Mouse (Mus musculus) stomach, embryonic 16.5 days (tissue): ENCODE data around the gene Tmc6. TPM values are rescaled to one million over a fixed set of nuclear protein-coding genes. Genes with fewer than 3 reads are reported as not detected.
"Not testable (repeated sequence)": the region's sequence is repeated elsewhere in the genome, so short reads cannot be mapped to it uniquely, and the experiment has no call there.

Experiments used
- ATAC-seq: fragments of 200-750 bp; cut with Nextera tagmentation; 2 replicates; pipeline ENCODE4 v1.8.0; 2017; ENCODE audit warnings: moderate number of reproducible peaks, moderate TSS enrichment; ENCODE audit not compliant: insufficient read depth, low FRiP score
- H3K27ac ChIP-seq: fragments of 300-500 bp; sonication (generic); 2 replicates; pipeline ENCODE4 v1.5.1; 2014; ENCODE audit warnings: low read length
- H3K27me3 ChIP-seq: fragments of 300-500 bp; sonication (generic); 2 replicates; pipeline ENCODE4 v1.6.1; 2014; ENCODE audit warnings: low read length, control low read depth, mixed read lengths; ENCODE audit not compliant: control insufficient read depth, insufficient read depth
- H3K36me3 ChIP-seq: fragments of 300-500 bp; sonication (generic); 2 replicates; pipeline ENCODE4 v1.6.1; 2014; ENCODE audit warnings: low read length; ENCODE audit not compliant: control insufficient read depth, insufficient read depth
- H3K4me1 ChIP-seq: fragments of 300-500 bp; sonication (generic); 2 replicates; pipeline ENCODE4 v1.6.1; 2014; ENCODE audit warnings: low read length, control low read depth, mixed read lengths; ENCODE audit not compliant: control insufficient read depth, insufficient read depth
- H3K4me2 ChIP-seq: fragments of 300-500 bp; sonication (generic); 2 replicates; pipeline ENCODE4 v1.6.1; 2014; ENCODE audit warnings: low read depth, low read length, mixed read lengths
- H3K4me3 ChIP-seq: fragments of 300-500 bp; sonication (generic); replicated peaks from 2 replicates; pipeline ENCODE4 v1.5.1; 2014; ENCODE audit warnings: mild to moderate bottlenecking, low read length
- H3K9ac ChIP-seq: fragments of 300-500 bp; sonication (generic); 2 replicates; pipeline ENCODE4 v1.6.1; 2014; ENCODE audit warnings: low read length
- H3K9me3 ChIP-seq: fragments of 300-500 bp; sonication (generic); replicated peaks from 2 replicates; pipeline ENCODE4 v1.6.1; 2016; ENCODE audit warnings: low read length, control low read depth; ENCODE audit not compliant: control insufficient read depth
- WGBS: fragments of 180-500 bp; shearing (Covaris S2); extraction: QIAGEN DNeasy Blood & Tissue Kit; methylation state at CpG from one replicate; pipeline ENCODE4 v1.1.7; 2014; 5-methylcytosine and 5-hydroxymethylcytosine counted together
- polyA plus RNA-seq: library from polyadenylated mRNA; unstranded; fragments of >200 nt; fragmentation: Nextera tagmentation; extraction: Ambion mirVana; gene quantifications from 2 replicates; pipeline ENCODE4 v1.2.1, GENCODE M21; 2015

The Tmc6 gene
- polyA plus RNA-seq, 1 experiment from 2014 or later, result 31.6 TPM

GRCm38 (mm10) chr11:117815850-117816249 lies 33.9 kb upstream of the Tmc6 start:
- not testable (repeated sequence) for H3K9me3 ChIP-seq, H3K4me2 ChIP-seq, H3K9ac ChIP-seq, ATAC-seq, H3K27me3 ChIP-seq, H3K4me3 ChIP-seq, H3K4me1 ChIP-seq, H3K27ac ChIP-seq
- 71% methylated on average over 9 of the region's 9 CpGs for WGBS
- peaks cover 14% of the 10 kb centered on the region; the same call in 1 of the 2 replicates for H3K36me3 ChIP-seq

- no peak for ATAC-seq
- Histone ChIP-seq H3K9me3 (no peaks in the 10 kb centered on the region), H3K4me2 (no peak overlapping the region), H3K4me1 (peaks cover 10% of the 10 kb centered on the region), H3K9ac (no peak overlapping the region), H3K36me3 (peaks cover 14% of the 10 kb centered on the region; the same call in 1 of the 2 replicates), H3K27me3 (no peaks in the 10 kb centered on the region), H3K27ac (no peak overlapping the region), H3K4me3 (no peak overlapping the region)
- WGBS, result 81% methylated on average over 6 of the region's 6 CpGs
These were observed 32.8 kb upstream of the Tmc6 start for GRCm38 (mm10) chr11:117814704-117815366.

GRCm38 (mm10) chr11:117813867-117814266 lies 31.9 kb upstream of the Tmc6 start:
- Histone ChIP-seq H3K9ac (no peak overlapping the region), H3K4me2 (no peak overlapping the region), H3K4me3 (no peak overlapping the region), H3K27ac (no peak overlapping the region), H3K27me3 (no peaks in the 10 kb centered on the region), H3K4me1 (peaks cover 14% of the 10 kb centered on the region), H3K36me3 (peaks cover 14% of the 10 kb centered on the region; the same call in 1 of the 2 replicates), H3K9me3 (no peaks in the 10 kb centered on the region)
- ATAC-seq, result no peak
- WGBS, result 56% methylated on average over 5 of the region's 5 CpGs

- Histone ChIP-seq H3K4me1 (peaks cover 14% of the 10 kb centered on the region), H3K9me3 (no peaks in the 10 kb centered on the region), H3K4me2 (peak overlapping the region; percentile 97), H3K27me3 (no peaks in the 10 kb centered on the region), H3K4me3 (peak overlapping the region; percentile 89), H3K27ac (peak overlapping the region; percentile 89), H3K9ac (peak overlapping the region; percentile 89), H3K36me3 (peaks cover 8% of the 10 kb centered on the region; the same call in 1 of the 2 replicates)
- peak; percentile 88 for ATAC-seq
- WGBS, result under 1% methylated on average over 21 of the region's 21 CpGs
These were observed 28.5 kb upstream of the Tmc6 start for GRCm38 (mm10) chr11:117810401-117811046.

GRCm38 (mm10) chr11:117809407-117810311 lies 27.7 kb upstream of the Tmc6 start, which contains the start of the genes Gm20708 and Syngr2:
Gm20708 (plus strand) TSS chr11:117809668.
Syngr2 (plus strand) TSS chr11:117809668.
- peak; percentile 73 for ATAC-seq
- peaks cover 8% of the 10 kb centered on the region; the same call in 1 of the 2 replicates for H3K36me3 ChIP-seq

GRCm38 (mm10) chr11:117806781-117807180 lies 24.8 kb upstream of the Tmc6 start:
- Histone ChIP-seq H3K27ac (no peak overlapping the region), H3K27me3 (no peaks in the 10 kb centered on the region), H3K4me1 (peaks cover 14% of the 10 kb centered on the region), H3K4me3 (no peak overlapping the region), H3K9ac (no peak overlapping the region), H3K4me2 (no peak overlapping the region), H3K36me3 (no peaks in the 10 kb centered on the region), H3K9me3 (no peaks in the 10 kb centered on the region)
- ATAC-seq, result no peak
- 96% methylated on average over 6 of the region's 6 CpGs for WGBS

More at GRCm38 (mm10) chr11:117809407-117810311, 27.7 kb upstream of the Tmc6 start, which contains the start of the genes Gm20708 and Syngr2:
- H3K27ac ChIP-seq, result peak within 1 kb of the TSS; percentile 89
- no peaks in the 10 kb centered on the region for H3K9me3 ChIP-seq
- peak within 1 kb of the TSS; percentile 89 for H3K4me3 ChIP-seq
- under 1% methylated on average over 75 of the region's 75 CpGs for WGBS
- H3K4me1 ChIP-seq, result peaks cover 14% of the 10 kb centered on the region
- peak within 1 kb of the TSS; percentile 89 for H3K9ac ChIP-seq
- no peaks in the 10 kb centered on the region for H3K27me3 ChIP-seq
- H3K4me2 ChIP-seq, result peak within 1 kb of the TSS; percentile 97

- Histone ChIP-seq H3K4me1 (peaks cover 2% of the 10 kb centered on the region; the same call in 1 of the 2 replicates), H3K9ac (no peak overlapping the region), H3K9me3 (no peaks in the 10 kb centered on the region), H3K27me3 (no peaks in the 10 kb centered on the region), H3K36me3 (no peaks in the 10 kb centered on the region), H3K4me2 (no peak overlapping the region), H3K4me3 (no peak overlapping the region), H3K27ac (no peak overlapping the region)
- no peak for ATAC-seq
- WGBS, result 82% methylated on average over 3 of the region's 3 CpGs
These were observed 21.2 kb upstream of the Tmc6 start for GRCm38 (mm10) chr11:117803166-117803688.

GRCm38 (mm10) chr11:117801650-117802049 lies 19.7 kb upstream of the Tmc6 start:
- no peak overlapping the region for H3K9ac ChIP-seq
- H3K9me3 ChIP-seq, result no peaks in the 10 kb centered on the region
- WGBS, result 67% methylated on average over 7 of the region's 7 CpGs
- ATAC-seq, result no peak
- peaks cover 8% of the 10 kb centered on the region; the same call in 1 of the 2 replicates for H3K4me1 ChIP-seq
- no peak overlapping the region for H3K4me3 ChIP-seq
- no peaks in the 10 kb centered on the region for H3K27me3 ChIP-seq
- no peak overlapping the region for H3K27ac ChIP-seq
- H3K4me2 ChIP-seq, result no peak overlapping the region
- H3K36me3 ChIP-seq, result no peaks in the 10 kb centered on the region
